In the genomic region with DNA sequence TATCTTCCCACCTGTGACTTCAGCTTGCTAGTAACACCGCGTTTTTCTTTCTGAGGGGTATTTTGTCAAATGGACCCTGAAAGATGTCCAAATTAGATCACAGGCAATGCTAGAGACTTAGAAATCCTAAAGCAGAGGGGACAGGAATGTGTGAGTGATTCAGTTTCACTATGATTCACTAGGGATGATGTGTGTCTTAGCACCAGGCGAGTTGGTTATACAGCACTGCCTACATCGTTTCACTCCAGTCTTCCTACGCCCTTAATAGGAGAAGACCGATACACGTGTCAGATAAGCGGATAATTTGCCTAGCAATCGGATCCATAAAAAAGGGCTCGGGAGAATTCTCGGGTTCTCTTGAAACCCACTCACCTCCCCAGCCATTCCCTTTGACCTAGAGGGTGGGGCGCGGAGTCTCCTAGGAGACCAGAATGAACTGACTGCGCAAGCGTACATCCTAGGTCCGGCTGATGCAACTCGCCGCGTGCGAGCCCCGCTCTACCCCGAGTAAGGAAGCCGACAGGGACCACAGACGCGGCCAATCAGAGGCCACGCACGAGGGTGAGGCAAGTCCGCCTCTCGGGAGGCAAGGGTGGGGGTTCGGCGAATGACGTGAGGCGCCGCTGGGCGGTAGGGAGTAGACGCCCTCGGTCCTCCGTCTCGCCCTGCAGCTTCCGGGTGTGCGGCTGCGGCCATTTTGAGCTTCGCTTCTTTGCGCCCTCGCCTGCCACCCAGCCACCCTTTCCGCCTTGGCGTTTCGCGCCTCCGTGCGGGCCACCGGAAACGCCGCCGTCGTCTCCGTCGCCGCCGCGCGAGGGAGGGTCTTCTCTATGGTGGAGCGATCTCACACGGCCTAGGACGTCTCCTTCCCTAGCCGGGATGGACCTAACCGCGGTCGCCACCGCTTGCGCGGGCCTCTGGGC, we compare ENCODE assay signal across 8 mouse cellular contexts. TPM values are rescaled to one million over a fixed set of nuclear protein-coding genes. Genes with fewer than 3 reads are reported as not detected.
DNase-seq lines count a peak whose midpoint lies in the region; ATAC-seq and TF ChIP-seq lines count a peak whose summit lies in the region.

A gene (plus strand): TSS at position 506 of the 923 bp plus-strand sequence.

- H3K27ac ChIP-seq in forebrain, embryonic 16.5 days (ENCODE audit: low read length), result peak within 1 kb of the TSS; percentile 97
- peak within 1 kb of the TSS; percentile 97 for H3K27ac ChIP-seq in layer of hippocampus, adult 2 months
- peak within 1 kb of the TSS; percentile 98 for H3K27ac ChIP-seq in lung, embryonic 14.5 days (ENCODE audit: low read depth)
- peak within 1 kb of the TSS; percentile 91 for H3K27ac ChIP-seq in olfactory bulb, adult 2 months (ENCODE audit: insufficient read depth, low read depth, low read length)
- H3K27ac ChIP-seq in thymus, adult 2 months (ENCODE audit: control insufficient read depth, insufficient read depth, low read length), result peak within 1 kb of the TSS; percentile 67

- peak within 1 kb of the TSS; percentile 78 for H3K4me3 ChIP-seq in G1E (ENCODE audit: low read depth, low read length)
- H3K4me3 ChIP-seq in forebrain, embryonic 16.5 days (replicated peaks; ENCODE audit: low read length), result peak within 1 kb of the TSS; percentile 97
- peak within 1 kb of the TSS; percentile 80 for H3K4me3 ChIP-seq in layer of hippocampus, adult 2 months
- H3K4me3 ChIP-seq in lung, embryonic 14.5 days (ENCODE audit: low read depth, low read length), result peak within 1 kb of the TSS; percentile 99
- H3K4me3 ChIP-seq in olfactory bulb, adult 2 months (ENCODE audit: insufficient read depth, low read depth, low read length), result peak within 1 kb of the TSS; percentile 89
- H3K4me3 ChIP-seq in thymus, adult 2 months (ENCODE audit: control insufficient read depth, insufficient read depth, low read length), result peak within 1 kb of the TSS; percentile 72

- peak; percentile 76 for TF ChIP-seq POLR2A in olfactory bulb, adult 2 months (IDR thresholded peaks at IDR 0.05; ENCODE audit: insufficient read depth, low read depth, low read length)
- peak; percentile 76 for TF ChIP-seq POLR2A in thymus, adult 2 months (IDR thresholded peaks at IDR 0.05; ENCODE audit: control insufficient read depth, extremely low read depth, insufficient read depth, low read length, poor library complexity)

- under 1% methylated on average over 72 of the region's 72 CpGs for WGBS in forebrain, embryonic 16.5 days
- under 1% methylated on average over 72 of the region's 72 CpGs for WGBS in lung, embryonic 14.5 days
- WGBS in olfactory bulb, adult 2 months, result under 1% methylated on average over 72 of the region's 72 CpGs
- WGBS in thymus, adult 2 months, result under 1% methylated on average over 72 of the region's 72 CpGs

- ATAC-seq in G1E (ENCODE audit: extremely low read depth, insufficient number of reproducible peaks, low FRiP score, poor library complexity, severe bottlenecking), result peak; percentile 89
- peak; percentile 99 for ATAC-seq in forebrain, embryonic 16.5 days
- peak; percentile 100 for ATAC-seq in lung, embryonic 14.5 days (ENCODE audit: insufficient read depth)

- intact Hi-C loops in heart, postnatal 36 days (cut with DNase I), result no loop called here

- H3K4me2 ChIP-seq in forebrain, embryonic 16.5 days (ENCODE audit: low read length), result peak within 1 kb of the TSS; percentile 99
- H3K4me2 ChIP-seq in lung, embryonic 14.5 days, result peak within 1 kb of the TSS; percentile 98

- TF ChIP-seq CTCF in G1E (IDR thresholded peaks at IDR 0.05; ENCODE audit: low read depth, low read length), result no peak
- TF ChIP-seq CTCF in layer of hippocampus, adult 2 months (conservative IDR thresholded peaks at IDR 0.05), result no peak
- no peak for TF ChIP-seq CTCF in lung, embryonic 14.5 days (IDR thresholded peaks at IDR 0.05; ENCODE audit: low read depth)
- TF ChIP-seq CTCF in olfactory bulb, adult 2 months (IDR thresholded peaks at IDR 0.05; ENCODE audit: insufficient read depth, low read depth, low read length), result no peak
- TF ChIP-seq CTCF in thymus, adult 2 months (IDR thresholded peaks at IDR 0.05; ENCODE audit: borderline replicate concordance, control insufficient read depth, extremely low read depth, insufficient read depth, low read length, poor library complexity), result peak; percentile 47; the same call in 1 of the 2 replicates

- no peaks in the 10 kb centered on the region for H3K9me3 ChIP-seq in G1E (replicated peaks)
- H3K9me3 ChIP-seq in forebrain, embryonic 16.5 days (ENCODE audit: control insufficient read depth, low read length), result no peaks in the 10 kb centered on the region
- H3K9me3 ChIP-seq in lung, embryonic 14.5 days (ENCODE audit: low read depth, low read length), result no peaks in the 10 kb centered on the region

- DNase-seq in G1E (ENCODE audit: low spot score), result peak; percentile 99
- DNase-seq in cerebellum, adult 18-20 months, result peak; percentile 99 to 100
- peak; percentile 95 to 96 for DNase-seq in heart, postnatal 36 days
- DNase-seq in layer of hippocampus, adult 2 months (ENCODE audit: low spot score in 2 of 2), result peak; percentile 99 to 100
- DNase-seq in lung, embryonic 14.5 days, result peak; percentile 99
- peak; percentile 97 for DNase-seq in thymus, adult 2 months

- H3K36me3 ChIP-seq in G1E (replicated peaks), result peaks cover 36% of the 10 kb centered on the region
- H3K36me3 ChIP-seq in forebrain, embryonic 16.5 days (ENCODE audit: control insufficient read depth, insufficient read depth), result no peaks in the 10 kb centered on the region
- H3K36me3 ChIP-seq in lung, embryonic 14.5 days (ENCODE audit: insufficient read depth), result peaks cover 15% of the 10 kb centered on the region
- H3K36me3 ChIP-seq in thymus, adult 2 months (ENCODE audit: control insufficient read depth, insufficient read depth, low read length), result 0 out of 2 replicates have a peak, but pooled peaks cover under 1% of the 10 kb centered on the region

- peaks cover 37% of the 10 kb centered on the region for H3K4me1 ChIP-seq in G1E (ENCODE audit: insufficient read depth, low read depth, low read length)
- peaks cover 49% of the 10 kb centered on the region for H3K4me1 ChIP-seq in forebrain, embryonic 16.5 days (replicated peaks; ENCODE audit: control insufficient read depth, insufficient read depth, low read length)
- H3K4me1 ChIP-seq in lung, embryonic 14.5 days (ENCODE audit: insufficient read depth), result no peaks in the 10 kb centered on the region; the same call in 1 of the 2 replicates
- peaks cover 8% of the 10 kb centered on the region; the same call in 1 of the 2 replicates for H3K4me1 ChIP-seq in olfactory bulb, adult 2 months (ENCODE audit: control insufficient read depth, insufficient read depth, low read length)
- peaks cover 3% of the 10 kb centered on the region; the same call in 1 of the 2 replicates for H3K4me1 ChIP-seq in thymus, adult 2 months (replicated peaks; ENCODE audit: control insufficient read depth, insufficient read depth, low read length)

- H3K9ac ChIP-seq in forebrain, embryonic 16.5 days (replicated peaks; ENCODE audit: low read depth, low read length), result peak within 1 kb of the TSS; percentile 94
- H3K9ac ChIP-seq in lung, embryonic 14.5 days, result peak within 1 kb of the TSS; percentile 98

- no peaks in the 10 kb centered on the region for H3K27me3 ChIP-seq in G1E (ENCODE audit: insufficient read depth, low read length)
- H3K27me3 ChIP-seq in forebrain, embryonic 16.5 days (replicated peaks; ENCODE audit: control insufficient read depth, insufficient read depth, low read length), result no peaks in the 10 kb centered on the region
- H3K27me3 ChIP-seq in lung, embryonic 14.5 days (ENCODE audit: insufficient read depth, low read length), result no peaks in the 10 kb centered on the region
- H3K27me3 ChIP-seq in thymus, adult 2 months (ENCODE audit: control insufficient read depth, insufficient read depth, low read length), result no peaks in the 10 kb centered on the region

RNA-seq across cellular contexts. Expression of the gene that starts here (rescaled TPM):
- total RNA-seq in G1E (2014; fragmentation: Nextera tagmentation), result 100 and 105 TPM in 2 replicates
- total RNA-seq in G1E (2017), result 105 and 131 TPM in 2 replicates
- 35.3 and 38.6 TPM in 2 replicates for polyA plus RNA-seq in G1E (2012)
- 36.3 and 40.3 TPM in 2 replicates for polyA plus RNA-seq in forebrain, embryonic 16.5 days (2015; fragmentation: Nextera tagmentation; extraction: Ambion mirVana)
- 10 to 100 TPM; 24.1 to 26.0 TPM for total RNA-seq in heart, postnatal 36 days (2021)
- 10 to 100 TPM; 38.5 to 39.8 TPM for total RNA-seq in layer of hippocampus, adult 2 months (2021)
- 51.4 and 54.3 TPM in 2 replicates for polyA plus RNA-seq in lung, embryonic 14.5 days (2014; fragmentation: Nextera tagmentation; extraction: Ambion mirVana)
- polyA plus RNA-seq in olfactory bulb, adult 2 months (2012; ENCODE audit: insufficient read depth, insufficient read length, low replicate concordance, missing spikeins), result not detected in 2 replicates
- polyA plus RNA-seq in thymus, adult 2 months (2012; rRNA removed), result 45.8 and 55.0 TPM in 2 replicates

Comparison
In these comparisons a context has a peak if more than half of its experiments do, and no peak if none do; other contexts are left out.
1. Peak in every context shown above with its lines: DNase-seq, ATAC-seq, H3K4me3 ChIP-seq and H3K27ac ChIP-seq.